Mouse (Mus musculus) hindbrain, embryonic 13.5 days (tissue): ENCODE data around the gene Podnl1. TPM values are rescaled to one million over a fixed set of nuclear protein-coding genes. Genes with fewer than 3 reads are reported as not detected.

Source experiments
- ATAC-seq: fragments of 200-750 bp; cut with Nextera tagmentation; 2 replicates; pipeline ENCODE4 v1.8.0; 2017; ENCODE audit warnings: moderate TSS enrichment; ENCODE audit not compliant: low FRiP score
- H3K27ac ChIP-seq: fragments of 300-500 bp; sonication (generic); 2 replicates; pipeline ENCODE4 v1.5.1; 2015; ENCODE audit warnings: inconsistent platforms, mild to moderate bottlenecking, moderate library complexity
- H3K27me3 ChIP-seq: fragments of 300-500 bp; sonication (generic); 2 replicates; pipeline ENCODE4 v1.6.1; 2015; ENCODE audit warnings: mild to moderate bottlenecking, inconsistent platforms
- H3K36me3 ChIP-seq: fragments of 300-500 bp; sonication (generic); 2 replicates; pipeline ENCODE4 v1.6.1; 2015; ENCODE audit warnings: mild to moderate bottlenecking, inconsistent platforms
- H3K4me1 ChIP-seq: fragments of 300-500 bp; sonication (generic); replicated peaks from 2 replicates; pipeline ENCODE4 v1.6.1; 2015; ENCODE audit warnings: inconsistent platforms
- H3K4me2 ChIP-seq: fragments of 300-500 bp; sonication (generic); 2 replicates; pipeline ENCODE4 v1.6.1; 2015; ENCODE audit warnings: inconsistent platforms, mild to moderate bottlenecking, moderate library complexity
- H3K4me3 ChIP-seq: fragments of 300-500 bp; sonication (generic); 2 replicates; pipeline ENCODE4 v1.5.1; 2015; ENCODE audit warnings: mild to moderate bottlenecking, inconsistent platforms
- H3K9ac ChIP-seq: fragments of 300-500 bp; sonication (generic); 2 replicates; pipeline ENCODE4 v1.6.1; 2015; ENCODE audit warnings: mild to moderate bottlenecking, inconsistent platforms
- H3K9me3 ChIP-seq: fragments of 300-500 bp; sonication (generic); 2 replicates; pipeline ENCODE4 v1.6.1; 2016; ENCODE audit warnings: inconsistent platforms
- WGBS: fragments of 180-500 bp; shearing (Covaris S2); methylation state at CpG from one replicate; pipeline ENCODE4 v1.1.7; 2015; 5-methylcytosine and 5-hydroxymethylcytosine counted together
- polyA plus RNA-seq: library from polyadenylated mRNA; unstranded; fragments of >200 nt; fragmentation: Nextera tagmentation; extraction: Ambion mirVana; gene quantifications from 2 replicates; pipeline ENCODE4 v1.2.1, GENCODE M21; 2015

Gene Podnl1
- polyA plus RNA-seq, 1 experiment from 2014 or later = 0.48 TPM

- no peak overlapping the region for H3K4me2 ChIP-seq
- H3K27ac ChIP-seq = peak overlapping the region; percentile 35; the same call in 1 of the 2 replicates
- peaks cover 47% of the 10 kb centered on the region for H3K36me3 ChIP-seq
- H3K9me3 ChIP-seq = no peaks in the 10 kb centered on the region
- peaks cover 3% of the 10 kb centered on the region for H3K4me1 ChIP-seq
- WGBS = 47% methylated on average over 30 of the region's 30 CpGs
- peak overlapping the region; percentile 49; the same call in 1 of the 2 replicates for H3K9ac ChIP-seq
- peaks cover 4% of the 10 kb centered on the region; the same call in 1 of the 2 replicates for H3K27me3 ChIP-seq
- H3K4me3 ChIP-seq = no peak overlapping the region
- 0 out of 2 replicates have a peak, but pooled peaks have one; percentile 12 for ATAC-seq
These were observed 5.0 kb downstream of the Podnl1 start for GRCm38 (mm10) chr8:84130806-84131205.

- 92% methylated on average over 8 of the region's 8 CpGs for WGBS
These were observed 6.4 kb downstream of the Podnl1 start for GRCm38 (mm10) chr8:84132225-84132624.

DNA sequence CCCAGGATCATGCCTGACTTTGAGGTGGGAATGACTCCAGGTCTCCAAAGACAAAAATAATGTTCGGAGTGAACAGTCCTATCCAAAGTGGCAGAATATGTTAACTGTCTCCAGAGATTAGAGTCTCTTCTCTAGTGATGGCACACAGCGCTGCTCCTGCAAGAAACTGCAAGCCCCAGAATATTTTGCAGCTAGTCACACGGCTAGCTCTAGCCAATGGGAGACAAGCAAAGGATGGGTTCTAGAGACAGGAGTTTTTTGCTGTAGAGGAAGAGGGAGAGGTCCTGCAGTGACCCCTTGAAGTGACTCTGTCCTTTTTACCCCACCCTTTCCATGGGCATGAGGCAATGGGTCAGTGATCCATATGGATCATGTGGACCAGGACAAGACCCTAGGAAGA lies 12.1 kb downstream of the Podnl1 start:
- ATAC-seq = no peak
- no peaks in the 10 kb centered on the region for H3K4me1 ChIP-seq
- H3K36me3 ChIP-seq = peaks cover 98% of the 10 kb centered on the region
- H3K4me2 ChIP-seq = no peak overlapping the region
- no peaks in the 10 kb centered on the region for H3K9me3 ChIP-seq
- no peaks in the 10 kb centered on the region for H3K27me3 ChIP-seq
- no peak overlapping the region for H3K27ac ChIP-seq
- no peak overlapping the region for H3K4me3 ChIP-seq
- no peak overlapping the region for H3K9ac ChIP-seq
- WGBS = 96% methylated on average over 3 of the region's 3 CpGs

More at GRCm38 (mm10) chr8:84132225-84132624, 6.4 kb downstream of the Podnl1 start:
- H3K27me3 ChIP-seq = peaks cover 4% of the 10 kb centered on the region; the same call in 1 of the 2 replicates
- no peak overlapping the region for H3K4me3 ChIP-seq
- no peak overlapping the region for H3K9ac ChIP-seq
- ATAC-seq = no peak
- no peak overlapping the region for H3K27ac ChIP-seq
- no peaks in the 10 kb centered on the region for H3K9me3 ChIP-seq
- peaks cover 61% of the 10 kb centered on the region for H3K36me3 ChIP-seq
- H3K4me2 ChIP-seq = no peak overlapping the region
- no peaks in the 10 kb centered on the region; the same call in 1 of the 2 replicates for H3K4me1 ChIP-seq

DNA sequence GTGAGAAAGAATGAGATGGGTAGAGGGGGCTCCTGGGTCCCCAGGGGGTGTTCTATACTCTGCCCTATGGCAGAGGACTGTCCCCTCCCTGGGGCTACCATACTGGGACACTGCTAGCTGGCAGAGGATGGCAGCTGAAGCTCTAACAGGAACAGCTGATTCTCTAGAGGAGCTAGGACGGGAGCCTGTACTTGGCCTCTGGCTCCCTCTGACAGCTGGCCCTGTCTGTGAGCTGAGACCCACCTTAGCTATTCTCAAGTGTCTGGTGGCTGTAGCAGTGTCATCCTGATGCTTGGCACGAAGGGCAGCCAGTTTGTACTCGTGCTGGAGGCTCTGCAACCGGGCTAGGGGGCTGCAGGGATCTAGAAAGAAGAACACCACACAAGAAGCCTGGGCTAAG lies 15.0 kb downstream of the Podnl1 start:
- Histone ChIP-seq H3K4me1 (peaks cover 4% of the 10 kb centered on the region), H3K27ac (no peak overlapping the region), H3K9ac (no peak overlapping the region), H3K36me3 (peaks cover 95% of the 10 kb centered on the region), H3K9me3 (no peaks in the 10 kb centered on the region), H3K4me3 (no peak overlapping the region), H3K4me2 (no peak overlapping the region), H3K27me3 (no peaks in the 10 kb centered on the region)
- 88% methylated on average over 4 of the region's 4 CpGs for WGBS
- no peak for ATAC-seq

GRCm38 (mm10) chr8:84144636-84145245 lies 19.0 kb downstream of the Podnl1 start:
- H3K36me3 ChIP-seq = peaks cover 56% of the 10 kb centered on the region
- H3K4me3 ChIP-seq = no peak overlapping the region
- H3K27ac ChIP-seq = no peak overlapping the region
- no peak for ATAC-seq
- H3K4me2 ChIP-seq = no peak overlapping the region
- 94% methylated on average over 8 of the region's 8 CpGs for WGBS
- peaks cover 28% of the 10 kb centered on the region for H3K4me1 ChIP-seq
- H3K9me3 ChIP-seq = no peaks in the 10 kb centered on the region
- no peak overlapping the region for H3K9ac ChIP-seq
- H3K27me3 ChIP-seq = no peaks in the 10 kb centered on the region

GRCm38 (mm10) chr8:84147324-84147766 lies 21.6 kb downstream of the Podnl1 start:
- no peaks in the 10 kb centered on the region for H3K9me3 ChIP-seq
- H3K4me3 ChIP-seq = peak overlapping the region; percentile 71
- peak overlapping the region; percentile 88 for H3K9ac ChIP-seq
- H3K36me3 ChIP-seq = peaks cover 37% of the 10 kb centered on the region
- no peaks in the 10 kb centered on the region for H3K27me3 ChIP-seq
- WGBS = 10% methylated on average over 14 of the region's 14 CpGs
- ATAC-seq = peak; percentile 76
- peak overlapping the region; percentile 66; the same call in 1 of the 2 replicates for H3K27ac ChIP-seq
- peaks cover 28% of the 10 kb centered on the region for H3K4me1 ChIP-seq
- H3K4me2 ChIP-seq = peak overlapping the region; percentile 93

DNA sequence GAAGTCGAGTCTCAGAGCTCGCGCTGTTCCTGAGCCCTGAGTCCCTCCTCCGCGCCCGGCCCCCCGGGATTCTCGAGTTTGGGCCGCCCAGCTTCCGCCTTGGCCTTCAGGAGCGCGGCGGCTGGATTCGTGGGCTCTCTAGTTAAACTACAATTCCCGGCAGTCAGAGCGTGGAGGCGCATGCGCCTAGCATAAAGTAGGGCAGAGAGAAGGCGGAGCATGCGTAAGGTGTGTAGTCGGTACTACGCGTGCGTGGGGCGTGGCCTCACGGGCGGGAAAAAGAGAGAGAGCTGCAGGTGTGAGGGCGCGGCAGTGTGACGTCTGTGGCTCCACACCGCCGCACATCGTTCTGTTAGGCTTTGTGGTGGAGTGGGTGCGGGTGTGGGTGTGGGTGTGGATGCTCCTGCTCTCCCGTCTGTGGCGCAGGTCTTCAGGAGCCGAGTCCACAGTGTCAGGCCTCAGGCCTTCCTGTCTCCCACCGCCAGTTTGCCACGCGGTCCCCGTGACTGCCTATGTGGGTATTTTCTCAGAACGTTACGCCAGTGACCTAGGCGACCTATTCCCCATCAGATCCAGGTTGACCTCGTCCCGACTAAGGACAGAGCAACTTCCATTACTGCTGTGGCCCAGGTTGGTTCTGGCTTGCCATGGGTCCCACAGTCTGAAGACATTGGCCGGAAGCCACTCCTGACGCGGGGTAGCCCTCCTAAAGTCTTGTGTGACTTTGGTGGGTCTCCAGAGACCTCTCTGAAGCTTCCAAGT lies 22.2 kb downstream of the Podnl1 start, which contains the start of the genes Cc2d1a and 4930432K21Rik:
Gene Cc2d1a, minus strand, starts transcription at position 168 of the 762 bp plus-strand sequence.
Gene 4930432K21Rik, plus strand, starts transcription at position 257 of the 762 bp plus-strand sequence.
- Histone ChIP-seq H3K9me3 (no peaks in the 10 kb centered on the region), H3K27me3 (no peaks in the 10 kb centered on the region), H3K36me3 (peaks cover 31% of the 10 kb centered on the region), H3K9ac (peak within 1 kb of the TSS; percentile 88), H3K4me2 (peak within 1 kb of the TSS; percentile 93), H3K4me1 (peaks cover 28% of the 10 kb centered on the region), H3K4me3 (peak within 1 kb of the TSS; percentile 71), H3K27ac (peak within 1 kb of the TSS; percentile 66; the same call in 1 of the 2 replicates)
- peak; percentile 95 for ATAC-seq
- WGBS = 17% methylated on average over 49 of the region's 49 CpGs

DNA sequence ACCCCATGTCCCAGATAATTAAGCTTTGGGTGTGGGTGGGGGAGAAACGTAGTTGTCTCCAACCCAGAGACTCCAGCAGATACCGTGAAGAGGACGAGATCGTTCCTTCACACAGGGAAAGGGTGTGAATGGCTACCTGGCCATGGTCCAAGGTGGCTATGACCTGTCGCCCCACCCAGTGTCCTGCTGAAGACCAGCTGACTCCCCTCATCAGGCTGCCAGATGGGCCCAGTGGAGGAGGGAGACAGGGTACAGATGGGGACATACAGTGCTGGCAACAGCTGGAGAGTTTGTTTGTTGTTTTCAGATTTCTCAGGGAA lies 22.7 kb downstream of the Podnl1 start:
- ATAC-seq = peak; percentile 26
- 93% methylated on average over 5 of the region's 5 CpGs for WGBS
- Histone ChIP-seq H3K4me1 (peaks cover 28% of the 10 kb centered on the region), H3K27me3 (no peaks in the 10 kb centered on the region), H3K4me2 (peak overlapping the region; percentile 93), H3K36me3 (peaks cover 26% of the 10 kb centered on the region), H3K9ac (peak overlapping the region; percentile 88; the same call in 1 of the 2 replicates), H3K9me3 (no peaks in the 10 kb centered on the region), H3K27ac (no peak overlapping the region), H3K4me3 (peak overlapping the region; percentile 71)

GRCm38 (mm10) chr8:84149181-84149580 lies 23.4 kb downstream of the Podnl1 start:
- Histone ChIP-seq H3K27ac (no peak overlapping the region), H3K4me2 (no peak overlapping the region), H3K27me3 (no peaks in the 10 kb centered on the region), H3K4me1 (peaks cover 28% of the 10 kb centered on the region), H3K9me3 (no peaks in the 10 kb centered on the region), H3K36me3 (peaks cover 19% of the 10 kb centered on the region), H3K9ac (no peak overlapping the region), H3K4me3 (no peak overlapping the region)
- 79% methylated on average over 3 of the region's 3 CpGs for WGBS
- no peak for ATAC-seq

GRCm38 (mm10) chr8:84157620-84158019 lies 31.8 kb downstream of the Podnl1 start:
- Histone ChIP-seq H3K27me3 (no peaks in the 10 kb centered on the region), H3K36me3 (peaks cover 49% of the 10 kb centered on the region), H3K4me3 (no peak overlapping the region), H3K4me1 (no peaks in the 10 kb centered on the region), H3K9ac (no peak overlapping the region), H3K9me3 (no peaks in the 10 kb centered on the region), H3K27ac (no peak overlapping the region), H3K4me2 (no peak overlapping the region)
- whole genome bisulfite sequencing = 93% methylated on average over 4 of the region's 4 CpGs
- ATAC-seq = no peak

- Histone ChIP-seq H3K36me3 (peaks cover 29% of the 10 kb centered on the region), H3K4me2 (no peak overlapping the region), H3K9ac (peak overlapping the region; percentile 43; the same call in 1 of the 2 replicates), H3K4me3 (no peak overlapping the region), H3K27ac (no peak overlapping the region), H3K4me1 (no peaks in the 10 kb centered on the region), H3K9me3 (no peaks in the 10 kb centered on the region), H3K27me3 (no peaks in the 10 kb centered on the region)
- 90% methylated on average over 2 of the region's 2 CpGs for WGBS
- no peak for ATAC-seq
These were observed 41.9 kb downstream of the Podnl1 start for GRCm38 (mm10) chr8:84167696-84168095.

DNA sequence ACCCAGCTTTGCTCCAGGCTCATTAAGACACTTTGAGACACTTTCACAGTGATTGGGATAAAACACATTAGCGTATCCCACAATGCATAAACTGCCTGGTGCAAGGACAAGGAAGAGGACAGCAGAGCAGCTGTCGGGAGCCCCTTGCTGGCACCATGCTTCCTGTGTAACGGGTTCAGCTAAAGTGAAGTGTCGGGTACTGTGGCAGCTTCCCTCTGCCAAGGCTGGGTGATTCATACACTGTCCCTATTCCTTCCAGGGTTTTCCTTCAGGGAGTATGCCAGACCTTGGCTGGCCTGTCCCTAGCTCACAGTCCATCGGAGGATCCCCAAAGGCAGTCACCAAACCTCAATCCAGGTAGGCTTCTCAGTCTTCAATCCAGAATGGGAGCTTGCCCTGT lies 44.3 kb downstream of the Podnl1 start:
- Histone ChIP-seq H3K27me3 (no peaks in the 10 kb centered on the region), H3K27ac (no peak overlapping the region), H3K36me3 (peaks cover 53% of the 10 kb centered on the region), H3K4me1 (no peaks in the 10 kb centered on the region), H3K4me2 (no peak overlapping the region), H3K9me3 (no peaks in the 10 kb centered on the region), H3K9ac (no peak overlapping the region), H3K4me3 (no peak overlapping the region)
- 89% methylated on average over 5 of the region's 5 CpGs for WGBS
- no peak for ATAC-seq
